In the genomic region with DNA sequence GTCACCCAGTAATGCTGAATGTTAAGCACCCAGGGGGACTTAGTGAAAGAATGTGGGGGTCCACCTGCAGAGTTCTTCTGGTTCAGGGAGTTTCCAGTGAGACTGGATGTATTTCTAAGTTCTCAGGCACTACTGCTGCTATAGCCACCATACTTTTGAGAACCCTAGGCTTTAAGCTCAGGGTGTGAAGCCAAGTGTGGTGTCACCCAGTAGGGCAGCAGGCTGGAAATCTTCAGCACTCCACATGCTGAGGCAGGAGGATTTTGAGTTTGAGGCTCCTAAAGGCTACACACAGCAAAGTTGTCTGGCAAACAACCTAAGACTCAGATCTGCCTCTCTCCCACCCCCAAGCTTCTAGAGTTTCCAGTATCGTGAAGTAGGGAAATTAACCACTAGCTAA, we compare ENCODE assay signal across 16 mouse cellular contexts. TPM values are rescaled to one million over a fixed set of nuclear protein-coding genes. Genes with fewer than 3 reads are reported as not detected.
DNase-seq lines count a peak whose midpoint lies in the region; ATAC-seq and TF ChIP-seq lines count a peak whose summit lies in the region.
"Had no signal": no experiment of that assay in that cellular context is flagged by ENCODE, and none has a peak within 500 bp of the region (broad histone marks: within the 10 kb centered on the region; RNA-seq: fewer than 3 reads in every experiment).

No protein-coding gene starts in this region.

- no peak overlapping the region for H3K9ac ChIP-seq in forebrain, embryonic 16.5 days (replicated peaks; ENCODE audit: low read depth, low read length)
- H3K9ac ChIP-seq in kidney, embryonic 15.5 days = no peak overlapping the region

- DNase-seq in forebrain, embryonic 10.5 days (ENCODE audit: extremely low spot score, low spot score) = no peak
- no peak for DNase-seq in kidney, postnatal 36 days
- no peak for DNase-seq in testis, postnatal 14 days (ENCODE audit: low spot score)
- DNase-seq in splenic B cell, adult 2 months (ENCODE audit: low read depth, low spot score) = peak; percentile 12
- DNase-seq in embryo, embryonic 9.5 days (ENCODE audit: extremely low spot score) = no peak
- DNase-seq: heart, adult 11 months had no signal

- H3K4me2 ChIP-seq in forebrain, embryonic 16.5 days (ENCODE audit: low read length) = no peak overlapping the region
- H3K4me2 ChIP-seq in kidney, embryonic 15.5 days = peak overlapping the region; percentile 91; the same call in 1 of the 2 replicates

- peak overlapping the region; percentile 1; the same call in 1 of the 2 replicates for H3K4me3 ChIP-seq in forebrain, embryonic 10.5 days
- H3K4me3 ChIP-seq in forebrain, embryonic 16.5 days (replicated peaks; ENCODE audit: low read length) = no peak overlapping the region
- no peak overlapping the region for H3K4me3 ChIP-seq in kidney, embryonic 15.5 days (replicated peaks)
- peak overlapping the region; percentile 98 for H3K4me3 ChIP-seq in testis, adult 2 months (ENCODE audit: control insufficient read depth, low read depth, low read length)

- 59% methylated on average over 1 of the region's 1 CpGs for WGBS in forebrain, embryonic 10.5 days
- WGBS in forebrain, embryonic 16.5 days = 58% methylated on average over 1 of the region's 1 CpGs
- 26% methylated on average over 1 of the region's 1 CpGs for WGBS in kidney, embryonic 15.5 days

- no peak for TF ChIP-seq CTCF in testis, adult 2 months (IDR thresholded peaks at IDR 0.05; ENCODE audit: control insufficient read depth, insufficient read depth, insufficient replicate concordance, low read depth, low read length)

- H3K27ac ChIP-seq in forebrain, embryonic 10.5 days = no peak overlapping the region
- no peak overlapping the region for H3K27ac ChIP-seq in forebrain, embryonic 16.5 days (ENCODE audit: low read length)
- no peak overlapping the region for H3K27ac ChIP-seq in kidney, embryonic 15.5 days
- no peak overlapping the region for H3K27ac ChIP-seq in testis, adult 2 months (ENCODE audit: control insufficient read depth, insufficient read depth, low read depth, low read length)
- H3K27ac ChIP-seq: embryonic facial prominence, embryonic 13.5 days; macrophage had no signal

- H3K4me1 ChIP-seq in forebrain, embryonic 10.5 days = peaks cover 27% of the 10 kb centered on the region
- H3K4me1 ChIP-seq in forebrain, embryonic 16.5 days (replicated peaks; ENCODE audit: control insufficient read depth, insufficient read depth, low read length) = peaks cover 9% of the 10 kb centered on the region
- peaks cover 33% of the 10 kb centered on the region for H3K4me1 ChIP-seq in kidney, embryonic 15.5 days
- peaks cover 7% of the 10 kb centered on the region for H3K4me1 ChIP-seq in testis, adult 2 months (ENCODE audit: control insufficient read depth, insufficient read depth, low read length)

- no peak for TF ChIP-seq POLR2A in testis, adult 2 months (IDR thresholded peaks at IDR 0.05; ENCODE audit: control insufficient read depth, low read depth, low read length)

- ATAC-seq in forebrain, embryonic 16.5 days = no peak
- no peak for ATAC-seq in kidney, embryonic 15.5 days (replicated peaks; ENCODE audit: low FRiP score)
- ATAC-seq: midbrain, embryonic 16.5 days; Patski had no signal

- H3K36me3 ChIP-seq in forebrain, embryonic 10.5 days (replicated peaks) = 0 out of 2 replicates have a peak, but pooled peaks cover 9% of the 10 kb centered on the region
- H3K36me3 ChIP-seq in forebrain, embryonic 16.5 days (ENCODE audit: control insufficient read depth, insufficient read depth) = no peaks in the 10 kb centered on the region
- H3K36me3 ChIP-seq in kidney, embryonic 15.5 days = no peaks in the 10 kb centered on the region
- no peaks in the 10 kb centered on the region for H3K36me3 ChIP-seq in testis, adult 2 months (ENCODE audit: control insufficient read depth, insufficient read depth, low read length)
- H3K36me3 ChIP-seq in splenic B cell, adult 2 months (ENCODE audit: control insufficient read depth, insufficient read depth, low read length, poor library complexity, severe bottlenecking) = no peaks in the 10 kb centered on the region
- H3K36me3 ChIP-seq: embryonic facial prominence, embryonic 13.5 days; stomach, embryonic 15.5 days had no signal

- peaks cover 26% of the 10 kb centered on the region for H3K27me3 ChIP-seq in forebrain, embryonic 10.5 days (ENCODE audit: poor library complexity, severe bottlenecking)
- H3K27me3 ChIP-seq in forebrain, embryonic 16.5 days (replicated peaks; ENCODE audit: control insufficient read depth, insufficient read depth, low read length) = no peaks in the 10 kb centered on the region
- H3K27me3 ChIP-seq in kidney, embryonic 15.5 days = 0 out of 2 replicates have a peak, but pooled peaks cover 2% of the 10 kb centered on the region
- H3K27me3 ChIP-seq in testis, adult 2 months (ENCODE audit: control insufficient read depth, insufficient read depth, low read length) = no peaks in the 10 kb centered on the region
- H3K27me3 ChIP-seq in splenic B cell, adult 2 months (ENCODE audit: control insufficient read depth, insufficient read depth, low read length, poor library complexity, severe bottlenecking) = no peaks in the 10 kb centered on the region
- H3K27me3 ChIP-seq: embryonic facial prominence, embryonic 13.5 days; Patski; stomach, embryonic 15.5 days had no signal

- H3K9me3 ChIP-seq in forebrain, embryonic 10.5 days = no peaks in the 10 kb centered on the region
- no peaks in the 10 kb centered on the region for H3K9me3 ChIP-seq in forebrain, embryonic 16.5 days (ENCODE audit: control insufficient read depth, low read length)
- no peaks in the 10 kb centered on the region for H3K9me3 ChIP-seq in kidney, embryonic 15.5 days (replicated peaks)
- H3K9me3 ChIP-seq: embryonic facial prominence, embryonic 13.5 days; stomach, embryonic 15.5 days had no signal

RNA-seq across cellular contexts. Expression of a gene that starts 1.4 kb away (rescaled TPM):
- 1.9 and 2.1 TPM in 2 replicates for polyA plus RNA-seq in forebrain, embryonic 10.5 days (2016; fragmentation: Nextera tagmentation; extraction: Ambion mirVana)
- polyA plus RNA-seq in forebrain, embryonic 16.5 days (2015; fragmentation: Nextera tagmentation; extraction: Ambion mirVana) = 0.86 and 1.0 TPM in 2 replicates
- polyA plus RNA-seq in kidney, embryonic 15.5 days (2015; fragmentation: Nextera tagmentation; extraction: Ambion mirVana) = 4.8 and 5.0 TPM in 2 replicates
- 40.8 and 56.4 TPM in 2 replicates for polyA plus RNA-seq in testis, adult 2 months (2012; rRNA removed)

RNA-seq across cellular contexts. Expression of a gene that starts 8.4 kb away (rescaled TPM):
- 90.7 and 97.5 TPM in 2 replicates for polyA plus RNA-seq in forebrain, embryonic 10.5 days (2016; fragmentation: Nextera tagmentation; extraction: Ambion mirVana)
- 28.9 and 34.5 TPM in 2 replicates for polyA plus RNA-seq in forebrain, embryonic 16.5 days (2015; fragmentation: Nextera tagmentation; extraction: Ambion mirVana)
- 63.4 and 67.7 TPM in 2 replicates for polyA plus RNA-seq in kidney, embryonic 15.5 days (2015; fragmentation: Nextera tagmentation; extraction: Ambion mirVana)
- 1,176 and 1,231 TPM in 2 replicates for polyA plus RNA-seq in testis, adult 2 months (2012; rRNA removed)

RNA-seq across cellular contexts. Expression of a gene that starts 9.3 kb away (rescaled TPM):
- polyA plus RNA-seq in forebrain, embryonic 10.5 days (2016; fragmentation: Nextera tagmentation; extraction: Ambion mirVana) = 6.7 and 6.8 TPM in 2 replicates
- polyA plus RNA-seq in forebrain, embryonic 16.5 days (2015; fragmentation: Nextera tagmentation; extraction: Ambion mirVana) = 8.2 and 12.8 TPM in 2 replicates
- 15.8 and 19.6 TPM in 2 replicates for polyA plus RNA-seq in kidney, embryonic 15.5 days (2015; fragmentation: Nextera tagmentation; extraction: Ambion mirVana)
- 3.7 and 3.8 TPM in 2 replicates for polyA plus RNA-seq in testis, adult 2 months (2012; rRNA removed)
- polyA plus RNA-seq: macrophage had no signal

RNA-seq across cellular contexts. Expression of a gene that starts 39.7 kb away (rescaled TPM):
- not detected in 2 replicates for polyA plus RNA-seq in forebrain, embryonic 10.5 days (2016; fragmentation: Nextera tagmentation; extraction: Ambion mirVana)
- 0.35 TPM in 1 of 2 replicates, not detected in the other for polyA plus RNA-seq in forebrain, embryonic 16.5 days (2015; fragmentation: Nextera tagmentation; extraction: Ambion mirVana)
- polyA plus RNA-seq in kidney, embryonic 15.5 days (2015; fragmentation: Nextera tagmentation; extraction: Ambion mirVana) = not detected in 2 replicates
- 506 and 512 TPM in 2 replicates for polyA plus RNA-seq in testis, adult 2 months (2012; rRNA removed)
- polyA plus RNA-seq: embryonic facial prominence, embryonic 13.5 days; forebrain, embryonic 11.5 days; liver, adult 2 months; macrophage; Patski; stomach, embryonic 15.5 days had no signal

RNA-seq across cellular contexts. Expression of a gene that starts 41.7 kb away (rescaled TPM):
- polyA plus RNA-seq in forebrain, embryonic 10.5 days (2016; fragmentation: Nextera tagmentation; extraction: Ambion mirVana) = 70.5 and 72.8 TPM in 2 replicates
- 21.7 and 24.7 TPM in 2 replicates for polyA plus RNA-seq in forebrain, embryonic 16.5 days (2015; fragmentation: Nextera tagmentation; extraction: Ambion mirVana)
- polyA plus RNA-seq in kidney, embryonic 15.5 days (2015; fragmentation: Nextera tagmentation; extraction: Ambion mirVana) = 43.9 and 45.9 TPM in 2 replicates
- polyA plus RNA-seq in testis, adult 2 months (2012; rRNA removed) = 9.6 and 11.8 TPM in 2 replicates

Comparison
In these comparisons a context has a peak if more than half of its experiments do, and no peak if none do; other contexts are left out.
1. H3K4me3 ChIP-seq: peak in forebrain, embryonic 10.5 days (single experiment) and testis, adult 2 months (single experiment); none in forebrain, embryonic 16.5 days (single experiment) and kidney, embryonic 15.5 days (single experiment).
2. RNA of a gene that starts 8.4 kb away (polyA plus RNA-seq): 1,176 to 1,231 TPM in testis, adult 2 months; 90.7 to 97.5 TPM in forebrain, embryonic 10.5 days, 63.4 to 67.7 TPM in kidney, embryonic 15.5 days and 28.9 to 34.5 TPM in forebrain, embryonic 16.5 days; every median in the first group is over 10 times any median in the second.